Mouse (Mus musculus): ENCODE data around the gene Gstt2. TPM values are rescaled to one million over a fixed set of nuclear protein-coding genes. Genes with fewer than 3 reads are reported as not detected.

The Gstt2 gene
- total RNA-seq (2021) = 1 to 10 TPM; 4.0 to 5.5 TPM

GRCm38 (mm10) chr10:75837248-75837759, at the start of gene Gstt2:
Gstt2 (minus strand) TSS chr10:75837424.
- intact Hi-C loops (cut with DNase I) = loop anchor here (2.0 kb wide), 1 partner anchor 73 kb away; the partner anchor contains the start of gene Cabin1
- DNase-seq (ENCODE audit: low spot score in 2 of 2) = peak; percentile 95 to 96

DNA sequence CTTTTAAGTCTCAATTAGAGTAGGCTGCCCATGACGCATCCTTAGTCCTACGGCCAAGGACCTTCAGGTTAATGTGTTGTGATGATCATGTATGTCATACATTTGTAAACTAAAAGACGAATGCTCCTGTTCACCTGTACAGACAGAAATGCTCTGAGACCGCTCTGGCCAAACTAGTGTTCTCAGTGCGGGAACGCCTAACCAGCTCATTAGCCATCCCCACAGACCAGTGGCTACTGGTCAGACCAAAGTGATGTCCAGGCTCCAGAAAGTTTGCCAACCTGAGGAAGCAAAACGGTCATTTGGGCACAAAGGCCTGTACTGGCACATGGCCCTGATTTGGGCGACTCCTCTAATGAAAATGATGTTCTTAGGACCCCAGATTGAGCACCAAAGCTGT, 47.5 kb upstream of the Gstt2 start:
- intact Hi-C loops (cut with DNase I) = no loop called here
- no peak for DNase-seq (ENCODE audit: low spot score in 2 of 2)

DNA sequence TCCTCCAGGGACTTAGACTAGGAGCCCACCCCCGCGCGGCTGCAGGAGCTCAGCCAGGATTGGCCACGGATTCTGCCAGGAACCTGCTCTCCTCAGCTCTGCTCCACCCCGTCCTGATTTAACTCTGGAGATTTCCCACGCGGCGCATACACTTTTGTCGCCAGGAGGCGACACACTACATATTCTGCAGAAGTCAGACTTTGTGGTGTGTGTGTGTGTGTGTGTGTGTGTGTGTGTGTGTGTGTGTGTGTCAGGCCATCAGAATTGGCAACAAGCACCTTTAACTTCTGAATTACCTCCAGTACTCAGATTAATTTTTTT, 46.0 kb upstream of the Gstt2 start:
- peak; percentile 75 to 92 for DNase-seq (ENCODE audit: low spot score in 2 of 2)
- intact Hi-C loops (cut with DNase I) = loop anchor here (2.0 kb wide), 1 partner anchor 68 kb away; no protein-coding TSS in a partner anchor

DNA sequence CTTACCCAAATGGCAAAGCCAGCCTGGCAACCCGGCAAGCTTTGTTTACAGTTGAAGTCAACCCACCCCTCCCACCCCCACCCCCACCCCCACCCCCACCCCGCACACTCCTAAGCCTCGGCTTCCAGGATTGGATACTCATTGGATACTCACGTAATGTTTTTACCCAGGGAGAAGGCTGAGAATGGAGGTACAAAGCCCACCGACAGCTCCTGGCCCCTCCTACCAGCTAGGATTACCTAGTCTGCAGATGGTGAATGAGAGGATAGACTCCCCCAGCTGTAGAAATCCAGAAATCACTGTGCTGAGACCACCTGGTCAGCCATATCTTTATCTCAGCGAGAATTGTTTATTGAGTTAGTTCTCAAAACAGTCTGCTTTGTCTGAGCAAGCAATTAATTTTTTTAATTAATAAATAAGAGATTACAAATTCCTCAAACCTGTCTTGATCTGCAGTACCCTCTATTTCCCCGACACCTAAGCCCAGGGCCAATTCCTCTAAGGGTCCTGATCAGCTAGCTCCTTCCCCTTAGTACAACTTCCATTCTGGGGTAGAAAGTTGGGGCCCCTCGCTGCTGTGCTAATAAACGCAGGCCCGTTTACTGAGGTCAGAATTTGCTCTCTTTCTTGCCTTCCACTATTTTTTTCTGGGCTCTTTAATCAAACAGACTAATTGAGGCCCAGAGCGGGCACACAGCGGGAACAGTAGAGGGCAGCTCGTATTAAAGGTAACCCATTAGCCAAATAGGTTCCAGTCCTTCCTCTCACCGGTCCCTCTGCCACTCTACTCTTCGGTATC, 45.4 kb upstream of the Gstt2 start:
- intact Hi-C loops (cut with DNase I) = loop anchor here (2.0 kb wide), 1 partner anchor 68 kb away; no protein-coding TSS in a partner anchor
- no peak for DNase-seq (ENCODE audit: low spot score in 2 of 2)

DNA sequence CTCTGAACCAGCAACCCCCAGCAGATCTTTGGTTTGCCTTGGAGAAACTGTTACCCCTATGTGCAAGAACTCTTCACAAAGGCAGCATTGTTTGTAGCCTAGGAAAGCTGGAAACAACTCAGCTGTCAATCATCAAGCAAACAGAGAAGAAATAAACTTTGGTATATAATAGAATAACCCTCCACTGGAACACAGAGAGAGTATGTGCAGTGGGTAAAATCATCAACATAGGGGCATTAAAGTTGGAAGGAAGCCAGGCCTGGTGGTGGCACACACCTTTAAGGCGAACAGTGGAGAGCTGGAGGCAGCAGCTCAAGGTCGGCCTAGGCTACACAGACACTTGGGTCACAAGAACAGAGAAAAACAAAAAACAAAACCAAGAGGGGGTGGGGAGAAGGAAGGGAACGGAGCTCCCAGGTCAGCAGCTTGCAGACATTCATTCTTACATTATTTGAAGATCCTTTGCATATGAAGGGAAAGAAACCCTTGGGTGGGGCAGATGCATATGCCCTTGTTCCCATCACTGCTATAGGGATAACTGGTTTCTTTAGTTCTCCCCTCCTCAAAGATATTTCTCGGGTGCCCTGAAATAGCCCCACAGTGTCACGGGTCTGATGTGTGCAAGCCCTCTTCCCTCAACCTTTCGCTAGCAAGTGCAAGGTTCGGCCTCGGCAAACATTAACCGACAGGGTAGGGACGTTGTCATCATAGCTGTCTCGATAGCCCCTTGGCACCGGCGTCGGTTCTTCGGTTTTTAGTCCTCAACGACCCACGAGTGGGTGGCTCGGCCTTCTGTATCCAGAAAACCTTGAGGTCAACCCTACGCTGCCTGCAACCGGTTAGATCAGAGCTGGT, 44.6 kb upstream of the Gstt2 start:
- intact Hi-C loops (cut with DNase I) = loop anchor here (2.0 kb wide), 1 partner anchor 69 kb away; no protein-coding TSS in a partner anchor
- no peak for DNase-seq (ENCODE audit: low spot score in 2 of 2)

DNA sequence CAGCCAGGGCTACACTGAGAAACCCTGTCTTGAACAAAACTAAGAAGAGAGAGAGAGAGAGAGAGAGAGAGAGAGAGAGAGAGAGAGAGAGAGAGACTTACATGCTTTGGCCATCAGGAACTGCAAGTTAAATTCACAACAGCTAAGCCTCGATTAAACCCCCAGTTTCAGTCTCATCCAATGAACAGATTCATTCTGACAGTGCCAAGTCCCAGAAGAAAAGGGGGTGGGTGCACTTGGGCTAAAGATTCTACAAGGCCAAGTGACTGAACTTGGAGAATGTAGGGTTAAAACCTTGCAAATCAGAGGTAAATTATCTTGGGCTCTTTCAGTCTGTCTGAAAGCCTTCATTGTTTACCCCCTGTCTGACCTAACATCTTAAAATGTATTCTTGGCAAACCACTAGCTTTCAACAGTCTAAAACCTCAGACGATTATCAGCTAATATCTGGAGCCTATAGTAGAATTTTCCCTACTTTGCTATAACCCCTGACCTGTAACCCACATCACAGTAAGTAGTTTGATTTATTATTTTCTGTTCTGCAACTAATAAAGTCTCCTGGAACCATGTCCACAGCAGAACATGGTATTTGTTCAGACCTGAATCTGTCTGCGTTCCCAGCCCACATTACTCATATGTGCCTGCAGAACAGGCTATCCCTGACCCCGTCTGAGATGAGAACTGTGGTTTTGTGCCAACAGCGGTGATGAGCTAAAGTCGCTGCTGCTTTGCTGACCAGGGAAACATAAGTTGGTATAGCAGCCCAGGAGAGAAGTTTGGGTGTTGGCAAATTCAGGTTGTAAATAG, 43.8 kb upstream of the Gstt2 start:
- intact Hi-C loops (cut with DNase I) = no loop called here
- no peak for DNase-seq (ENCODE audit: low spot score in 2 of 2)

- no peak for DNase-seq (ENCODE audit: low spot score in 2 of 2)
- intact Hi-C loops (cut with DNase I) = no loop called here
These were observed 43.1 kb upstream of the Gstt2 start for GRCm38 (mm10) chr10:75880351-75880750.

DNA sequence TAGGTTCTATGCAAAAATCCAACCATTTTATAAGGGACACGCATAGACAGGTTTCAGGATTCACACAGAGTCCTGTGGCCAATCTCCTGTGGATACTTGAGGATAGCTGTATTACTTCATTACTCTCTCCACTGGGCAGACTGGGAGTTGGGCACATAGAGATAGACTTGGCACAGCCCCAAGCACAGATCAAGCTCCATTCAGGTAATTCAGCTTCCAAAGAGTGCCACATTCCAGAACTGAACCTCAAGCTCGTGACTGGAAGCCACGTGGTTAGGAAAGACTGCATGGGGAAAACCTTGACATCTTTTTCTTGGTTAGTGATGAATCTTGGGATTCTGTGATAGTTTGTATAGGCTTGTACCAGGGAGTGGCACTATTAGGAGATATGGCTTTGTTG, 41.6 kb upstream of the Gstt2 start:
- intact Hi-C loops (cut with DNase I) = no loop called here
- no peak for DNase-seq (ENCODE audit: low spot score in 2 of 2)

DNA sequence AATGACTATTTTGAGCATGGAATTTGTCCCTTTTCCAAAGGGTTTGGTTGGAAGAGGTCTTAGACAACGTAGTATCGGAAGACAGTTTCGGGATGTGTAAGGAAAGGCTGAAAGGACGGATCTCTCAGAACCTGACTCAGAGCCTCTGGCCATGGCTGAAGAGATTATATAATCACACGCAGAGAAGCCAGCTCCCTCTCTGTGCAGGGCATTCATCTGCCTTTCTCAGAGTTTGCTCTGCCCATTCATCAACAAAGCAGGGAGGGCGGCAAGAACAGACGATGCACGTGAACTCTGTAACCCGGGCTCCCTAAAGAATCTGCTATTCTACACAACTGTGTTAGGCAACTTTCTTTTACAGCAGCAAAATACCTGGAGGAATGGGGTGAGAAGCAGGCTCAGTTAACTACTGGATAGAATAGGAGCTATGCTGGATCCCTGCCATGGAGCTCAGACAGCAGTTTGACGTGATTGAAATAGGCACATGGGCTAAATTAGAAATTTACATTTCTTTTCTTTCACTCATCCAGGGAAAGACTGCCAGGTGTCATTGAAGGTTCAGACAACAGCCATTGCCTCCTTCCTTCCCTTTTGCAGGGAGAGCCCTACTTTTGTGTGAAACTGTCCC, 36.4 kb upstream of the Gstt2 start:
- DNase-seq (ENCODE audit: low spot score in 2 of 2) = no peak
- intact Hi-C loops (cut with DNase I) = no loop called here

DNA sequence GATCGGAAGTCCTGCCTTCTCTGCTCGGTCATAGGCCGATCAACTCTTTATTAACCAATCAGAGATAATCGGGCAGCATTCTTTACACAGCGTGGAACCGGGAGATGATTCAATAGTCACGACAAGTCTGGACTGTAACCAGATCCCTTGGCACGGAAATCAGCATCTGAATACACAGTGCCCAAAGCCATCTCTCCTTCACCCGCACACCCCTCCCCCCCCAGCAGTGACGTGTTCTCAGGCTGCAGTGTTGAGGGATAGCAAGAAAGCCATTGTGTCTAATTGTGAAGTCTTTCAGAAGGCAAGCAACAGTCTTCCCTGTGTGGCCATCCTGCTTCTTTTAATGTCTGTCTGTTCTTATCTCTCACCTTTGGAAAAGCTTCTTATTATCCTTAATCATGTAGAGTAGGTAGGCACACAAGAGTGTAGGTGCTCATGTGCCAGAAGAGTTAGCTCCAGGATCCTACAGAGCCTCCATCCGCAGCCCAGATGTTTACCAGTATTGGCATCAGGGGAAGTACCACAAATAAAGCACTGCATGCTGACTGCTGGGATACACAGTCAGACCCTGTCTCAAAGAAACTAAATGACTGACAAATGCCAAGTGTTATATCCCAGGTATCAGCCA, 35.8 kb upstream of the Gstt2 start:
- peak; percentile 67 to 83 for DNase-seq (ENCODE audit: low spot score in 2 of 2)
- intact Hi-C loops (cut with DNase I) = no loop called here

DNA sequence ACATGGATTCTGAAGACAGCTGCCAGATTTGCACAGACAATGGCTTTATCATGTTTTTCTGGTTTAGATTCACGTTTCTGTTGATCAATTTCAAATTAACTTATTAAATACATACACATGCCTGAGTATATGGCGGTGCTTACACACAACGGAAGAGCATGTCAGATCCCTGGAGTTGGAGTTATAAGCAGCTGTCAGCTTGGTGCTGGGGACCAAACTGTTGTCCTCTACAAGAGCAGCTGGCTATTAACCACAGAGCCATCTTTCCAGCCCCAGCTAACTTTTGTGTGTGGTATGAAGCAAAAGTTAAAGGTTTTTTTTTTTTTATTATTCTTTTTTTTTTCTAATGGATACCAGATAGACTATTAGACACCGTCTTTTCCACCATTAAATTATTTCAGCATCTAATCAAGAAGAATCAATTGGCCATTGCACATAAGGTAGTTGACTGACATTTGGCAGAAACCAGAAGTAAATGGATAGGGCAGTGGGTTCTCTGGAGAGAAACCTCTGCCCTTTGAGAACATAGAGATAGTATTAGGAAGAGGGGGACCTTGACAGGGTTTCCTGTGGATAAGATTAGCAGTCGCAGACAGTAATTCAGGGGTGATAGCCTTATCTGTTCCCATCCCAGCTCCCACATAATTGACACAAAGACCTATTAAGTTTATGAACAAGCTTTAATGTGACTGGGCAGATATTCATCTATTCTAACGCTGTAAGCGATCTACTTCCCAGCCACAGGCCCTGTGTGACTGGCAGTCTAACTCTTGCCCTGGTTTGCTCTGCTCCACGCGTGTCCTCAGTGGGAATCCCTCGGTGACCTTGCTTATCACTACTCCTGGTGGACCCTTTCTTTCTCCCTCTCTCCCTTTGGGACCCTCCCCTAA, 35.0 kb upstream of the Gstt2 start:
- intact Hi-C loops (cut with DNase I) = no loop called here

GRCm38 (mm10) chr10:75861587-75861986, 24.4 kb upstream of the Gstt2 start:
- no peak for DNase-seq (ENCODE audit: low spot score in 2 of 2)
- intact Hi-C loops (cut with DNase I) = no loop called here

More for the DNA sequence above, 35.0 kb upstream of the Gstt2 start:
- no peak for DNase-seq (ENCODE audit: low spot score in 2 of 2)

GRCm38 (mm10) chr10:75860746-75861145, 23.5 kb upstream of the Gstt2 start:
- intact Hi-C loops (cut with DNase I) = no loop called here
- DNase-seq (ENCODE audit: low spot score in 2 of 2) = no peak

DNA sequence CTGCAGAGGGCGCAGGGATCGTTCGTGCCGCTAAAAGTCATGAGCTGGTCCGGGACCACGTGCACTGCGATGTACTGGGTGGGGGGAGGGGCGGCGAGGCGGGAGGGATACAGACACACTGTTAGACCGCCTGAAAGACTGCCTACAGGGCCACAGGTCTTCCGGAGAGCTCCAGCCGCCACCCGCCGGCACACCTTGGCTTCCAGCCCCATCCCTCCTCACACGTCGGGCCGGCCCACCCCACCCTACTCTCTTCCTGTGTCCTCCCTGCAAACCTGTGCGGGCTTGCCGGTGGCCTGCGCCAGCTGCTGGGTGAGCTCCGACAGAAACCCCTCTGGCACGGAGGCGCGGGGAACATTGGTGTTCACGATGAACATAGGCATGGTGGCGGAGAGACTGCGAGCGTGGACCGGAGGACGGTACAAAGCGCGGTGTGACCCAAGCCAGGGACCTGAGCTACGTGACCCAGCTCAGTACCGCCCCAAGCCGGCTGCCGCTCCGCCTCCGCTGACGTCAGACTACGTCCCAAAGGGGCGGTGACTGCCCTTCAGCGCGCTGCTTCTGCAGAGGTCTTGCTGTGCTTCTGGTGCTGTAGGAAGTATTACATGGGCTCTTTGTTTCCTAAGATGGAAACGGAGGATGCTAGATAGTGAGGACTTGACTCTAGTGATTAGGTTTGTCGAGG, 22.7 kb upstream of the Gstt2 start, which contains the start of gene Mif:
Mif (minus strand) TSS at position 455 of the 685 bp plus-strand sequence.
- intact Hi-C loops (cut with DNase I) = loop anchor here (2.0 kb wide), 1 partner anchor 341 kb away; no protein-coding TSS in a partner anchor
- peak; percentile 86 to 89 for DNase-seq (ENCODE audit: low spot score in 2 of 2)

- intact Hi-C loops (cut with DNase I) = loop anchor here (2.0 kb wide), 1 partner anchor 340 kb away; no protein-coding TSS in a partner anchor
- DNase-seq (ENCODE audit: low spot score in 2 of 2) = peak in 1 of 2 experiments; percentile 49
These were observed 22.0 kb upstream of the Gstt2 start for GRCm38 (mm10) chr10:75859107-75859746.

DNA sequence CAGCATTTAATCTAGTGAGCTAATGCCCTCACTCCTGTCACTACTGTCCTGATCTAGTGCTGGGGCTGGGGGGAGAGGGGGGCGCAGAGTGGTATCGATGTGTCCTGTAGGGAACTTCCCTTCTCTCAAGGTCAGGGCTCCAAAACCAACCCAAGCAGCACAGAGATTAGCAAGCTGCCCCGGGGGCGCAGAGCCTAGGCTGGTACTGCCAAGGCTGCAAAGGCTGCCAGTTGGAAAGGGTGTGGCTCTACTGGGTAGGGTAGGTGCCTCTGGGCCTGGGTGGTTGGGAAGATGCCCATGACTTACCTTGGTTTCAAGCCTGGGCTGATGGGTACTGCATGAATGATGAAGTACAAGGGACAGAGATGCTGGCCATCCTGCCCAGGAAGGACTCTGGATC, 20.4 kb upstream of the Gstt2 start:
- intact Hi-C loops (cut with DNase I) = no loop called here
- no peak for DNase-seq (ENCODE audit: low spot score in 2 of 2)

DNA sequence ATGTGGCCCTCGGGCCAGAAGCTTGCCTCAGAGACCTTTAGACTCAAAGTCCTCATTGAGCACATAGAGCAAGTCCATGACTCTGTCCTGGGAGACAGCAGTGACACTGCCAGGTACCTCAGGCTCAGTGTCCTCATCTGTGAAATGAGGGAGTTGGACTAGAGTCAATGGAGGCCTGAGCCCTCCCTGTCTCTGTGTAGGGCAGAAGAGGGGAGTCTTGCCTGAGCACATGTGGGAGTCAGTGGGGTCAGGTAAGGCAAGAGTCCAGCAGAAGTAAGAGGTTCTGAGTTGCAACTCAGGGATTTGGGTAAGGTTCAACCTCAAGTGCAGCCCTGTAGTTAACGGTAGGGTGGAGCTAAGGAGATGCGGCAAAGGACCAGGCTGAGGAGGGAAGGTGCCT, 19.8 kb upstream of the Gstt2 start:
- no peak for DNase-seq (ENCODE audit: low spot score in 2 of 2)
- intact Hi-C loops (cut with DNase I) = no loop called here
